Mouse (Mus musculus) urinary bladder, postnatal 36 days (tissue): ENCODE measurements around the gene Rbm4b.
A peak's percentile ranks its signal among the peaks of the same experiment; 100 is the strongest.
"Not testable (repeated sequence)": the region's sequence is repeated elsewhere in the genome, so short reads cannot be mapped to it uniquely, and the experiment has no call there.

Experiments used
- DNase-seq, 2 experiments: peaks; one replicate each; pipeline ENCODE4 v3.0.0; 2022; ENCODE audit warnings: low spot score in 2 of 2, mixed read lengths in 1 of 2

The Rbm4b gene

GRCm38 (mm10) chr19:4810746-4811062 is 54.4 kb downstream of the Rbm4b start:
- DNase-seq: no peak

GRCm38 (mm10) chr19:4811063-4811908 is 55.0 kb downstream of the Rbm4b start, which contains the start of the genes Gm21992 and Rbm14:
Gene Gm21992 (minus strand): TSS chr19:4811612.
Gene Rbm14 (minus strand): TSS chr19:4811634.
- peak; percentile 92 to 99 for DNase-seq

GRCm38 (mm10) chr19:4811909-4812242 is 55.6 kb downstream of the Rbm4b start:
- no peak for DNase-seq

GRCm38 (mm10) chr19:4812334-4812949 is 56.1 kb downstream of the Rbm4b start:
- DNase-seq: not testable (repeated sequence)

DNA sequence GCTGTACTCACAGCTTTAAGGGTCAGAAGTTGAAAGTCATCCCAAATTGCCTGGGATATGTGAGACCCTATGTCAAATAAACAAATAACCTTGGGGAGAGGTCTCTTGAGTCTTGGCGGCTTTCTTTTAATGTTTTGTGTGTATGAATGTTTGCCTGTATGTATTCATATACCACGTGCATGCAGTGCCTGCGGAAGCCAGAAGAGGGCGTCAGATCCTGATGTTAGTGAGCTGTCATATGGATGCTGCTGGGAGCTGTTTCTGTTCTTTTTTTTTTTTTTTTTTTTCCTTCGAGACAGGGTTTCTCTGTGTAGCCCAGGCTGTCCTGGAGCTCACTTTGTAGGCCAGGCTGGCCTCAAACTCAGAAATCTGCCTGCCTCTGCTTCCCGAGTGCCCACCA is 56.7 kb downstream of the Rbm4b start:
- no peak for DNase-seq
